Mouse (Mus musculus): ENCODE measurements around the gene Gm9125.
"Not testable (repeated sequence)": the region's sequence is repeated elsewhere in the genome, so short reads cannot be mapped to it uniquely, and the experiment has no call there.

- TF ChIP-seq GATA1 (IDR thresholded peaks at IDR 0.05; ENCODE audit: borderline replicate concordance, low read length); FLI1 (IDR thresholded peaks at IDR 0.05; ENCODE audit: low read length): not testable (repeated sequence)
Measured at GRCm38 (mm10) chr3:94049566-94050121, 5.0 kb downstream of the Gm9125 start.
